Mouse (Mus musculus): ENCODE measurements at regions not wholly inside any gene's neighbourhood (a gene's known extent, or its start where the extent isn't known, plus 50 kb on each side); places are given as distances from the start of the nearest gene placed in this dataset.
A peak's percentile ranks its signal among the peaks of the same experiment; 100 is the strongest.

DNA sequence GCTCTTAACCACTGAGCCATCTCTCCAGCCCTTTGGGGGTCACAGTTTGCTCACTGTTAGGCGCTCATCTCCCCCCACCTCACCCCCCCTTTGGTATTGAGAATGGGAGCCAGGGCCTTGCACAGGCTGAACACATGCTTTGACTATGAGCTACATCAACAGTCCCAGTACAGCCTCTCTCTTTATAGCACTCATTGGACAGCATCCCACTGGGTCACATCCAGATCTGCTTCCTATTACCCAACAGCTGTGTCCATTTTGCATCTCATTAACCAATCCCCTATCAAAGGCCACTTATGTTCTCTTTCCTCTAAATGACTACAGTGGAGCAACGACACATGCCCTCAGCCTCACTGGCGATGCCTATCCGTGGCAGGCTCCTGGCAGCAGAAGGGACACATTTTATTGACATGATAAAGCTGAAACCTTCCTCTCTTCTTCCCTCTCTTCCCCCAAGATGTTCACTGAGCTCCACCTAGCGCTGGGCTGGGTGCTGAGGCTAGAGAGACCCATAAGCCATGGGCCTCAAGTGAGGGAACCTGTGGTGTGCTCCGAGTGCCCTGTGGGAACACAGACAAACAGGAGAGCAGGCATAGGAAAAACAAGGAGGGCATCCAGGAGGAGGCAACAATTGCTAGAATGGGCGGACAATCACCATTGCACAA, 57.3 kb upstream of the Smg1 start:
- TF ChIP-seq POLR2A (IDR thresholded peaks at IDR 0.05; ENCODE audit: low read depth, low read length) (no peak), CTCF (conservative IDR thresholded peaks at IDR 0.05 in 1 of 2, IDR thresholded peaks at IDR 0.05 in 1 of 2; ENCODE audit: low read depth in 2 of 2, low read length in 2 of 2) (peak in 1 of 2 experiments; percentile 55; a peak in 2 of 4 replicates), MAX (IDR thresholded peaks at IDR 0.05; ENCODE audit: low read length) (no peak), ZC3H11A (IDR thresholded peaks at IDR 0.05; ENCODE audit: low read depth, low read length) (no peak), MAFK (IDR thresholded peaks at IDR 0.05; ENCODE audit: insufficient replicate concordance, low read length) (no peak), USF2 (conservative IDR thresholded peaks at IDR 0.05; ENCODE audit: low read depth, low read length) (no peak), SIN3A (IDR thresholded peaks at IDR 0.05; ENCODE audit: low read length) (no peak), CHD2 (IDR thresholded peaks at IDR 0.05; ENCODE audit: low read length) (no peak)

Measured in CH12.LX (cell line).